Mouse (Mus musculus) midbrain, embryonic 11.5 days (tissue): ENCODE measurements around the gene Gjb1. TPM values are rescaled to one million over a fixed set of nuclear protein-coding genes. Genes with fewer than 3 reads are reported as not detected.

Experiments used
- ATAC-seq: fragments of 200-750 bp; cut with Nextera tagmentation; 2 replicates; pipeline ENCODE4 v1.8.0; 2017; ENCODE audit warnings: moderate TSS enrichment, moderate library complexity; ENCODE audit not compliant: low FRiP score
- DNase-seq: peaks from one replicate; pipeline ENCODE4 v3.0.0; 2015; ENCODE audit warnings: low spot score; ENCODE audit errors: missing footprints
- H3K27ac ChIP-seq: fragments of 300-500 bp; sonication (generic); 2 replicates; pipeline ENCODE4 v1.5.1; 2014; ENCODE audit warnings: low read depth, low read length
- H3K27me3 ChIP-seq: fragments of 300-500 bp; sonication (generic); 2 replicates; pipeline ENCODE4 v1.6.1; 2014; ENCODE audit warnings: mild to moderate bottlenecking, low read length, moderate library complexity, mixed read lengths; ENCODE audit not compliant: control insufficient read depth, insufficient read depth
- H3K36me3 ChIP-seq: fragments of 300-500 bp; sonication (generic); 2 replicates; pipeline ENCODE4 v1.6.1; 2014; ENCODE audit warnings: mild to moderate bottlenecking, low read length, moderate library complexity, mixed read lengths; ENCODE audit not compliant: control insufficient read depth, insufficient read depth
- H3K4me1 ChIP-seq: fragments of 300-500 bp; sonication (generic); 2 replicates; pipeline ENCODE4 v1.6.1; 2014; ENCODE audit warnings: low read length; ENCODE audit not compliant: control insufficient read depth, insufficient read depth
- H3K4me2 ChIP-seq: fragments of 300-500 bp; sonication (generic); 2 replicates; pipeline ENCODE4 v1.6.1; 2014; ENCODE audit warnings: mild to moderate bottlenecking, moderate library complexity
- H3K4me3 ChIP-seq: fragments of 300-500 bp; sonication (generic); 2 replicates; pipeline ENCODE4 v1.5.1; 2014; ENCODE audit warnings: low read depth, low read length
- H3K9ac ChIP-seq: fragments of 300-500 bp; sonication (generic); 2 replicates; pipeline ENCODE4 v1.6.1; 2014; ENCODE audit warnings: low read length
- H3K9me3 ChIP-seq: fragments of 300-500 bp; sonication (generic); 2 replicates; pipeline ENCODE4 v1.6.1; 2016; ENCODE audit warnings: low read length; ENCODE audit not compliant: control insufficient read depth
- WGBS: fragments of 180-500 bp; shearing (Covaris S2); extraction: QIAGEN DNeasy Blood & Tissue Kit; methylation state at CpG from one replicate; pipeline ENCODE4 v1.1.7; 2014; 5-methylcytosine and 5-hydroxymethylcytosine counted together
- polyA plus RNA-seq: library from polyadenylated mRNA; unstranded; fragments of >200 nt; fragmentation: Nextera tagmentation; extraction: Ambion mirVana; gene quantifications from 2 replicates; pipeline ENCODE4 v1.2.1, GENCODE M21; 2014

The Gjb1 gene
- polyA plus RNA-seq, 1 experiment from 2014 or later = not detected

GRCm38 (mm10) chrX:101427774-101428173 lies 51.6 kb downstream of the Gjb1 start:
- Histone ChIP-seq H3K27me3 (no peaks in the 10 kb centered on the region), H3K27ac (no peak overlapping the region), H3K36me3 (0 out of 2 replicates have a peak, but pooled peaks cover 2% of the 10 kb centered on the region), H3K4me1 (no peaks in the 10 kb centered on the region; the same call in 1 of the 2 replicates), H3K9ac (no peak overlapping the region), H3K4me3 (no peak overlapping the region), H3K4me2 (no peak overlapping the region), H3K9me3 (no peaks in the 10 kb centered on the region)
- no peak for DNase-seq
- 4% methylated on average over 1 of the region's 1 CpGs for WGBS
- no peak for ATAC-seq

- Histone ChIP-seq H3K9me3 (no peaks in the 10 kb centered on the region), H3K36me3 (0 out of 2 replicates have a peak, but pooled peaks cover 2% of the 10 kb centered on the region), H3K27me3 (no peaks in the 10 kb centered on the region), H3K4me1 (no peaks in the 10 kb centered on the region; the same call in 1 of the 2 replicates), H3K27ac (peak overlapping the region; percentile 76), H3K9ac (peak overlapping the region; percentile 49), H3K4me2 (peak overlapping the region; percentile 40), H3K4me3 (peak overlapping the region; percentile 56)
- DNase-seq = no peak
- no peak; the same call in 1 of the 2 replicates for ATAC-seq
- 28% methylated on average over 7 of the region's 7 CpGs for WGBS
These were observed 52.6 kb downstream of the Gjb1 start for GRCm38 (mm10) chrX:101428785-101429141.

GRCm38 (mm10) chrX:101429142-101429949 lies 53.2 kb downstream of the Gjb1 start, which contains the start of gene Nono:
Gene Nono, plus strand, starts transcription at chrX:101429318.
- H3K4me1 ChIP-seq = no peaks in the 10 kb centered on the region; the same call in 1 of the 2 replicates
- DNase-seq (peak; percentile 98), ATAC-seq (peak; percentile 96)
- 26% methylated on average over 51 of the region's 51 CpGs for WGBS
- 0 out of 2 replicates have a peak, but pooled peaks cover 2% of the 10 kb centered on the region for H3K36me3 ChIP-seq
- H3K4me3 ChIP-seq = peak within 1 kb of the TSS; percentile 56
- no peaks in the 10 kb centered on the region for H3K27me3 ChIP-seq
- H3K4me2 ChIP-seq = peak within 1 kb of the TSS; percentile 55
- H3K27ac ChIP-seq = peak within 1 kb of the TSS; percentile 96
- H3K9me3 ChIP-seq = no peaks in the 10 kb centered on the region
- peak within 1 kb of the TSS; percentile 94 for H3K9ac ChIP-seq

- H3K4me1 ChIP-seq = no peaks in the 10 kb centered on the region; the same call in 1 of the 2 replicates
- no peaks in the 10 kb centered on the region for H3K9me3 ChIP-seq
- DNase-seq (peak; percentile 95), ATAC-seq (peak; percentile 61; the same call in 1 of the 2 replicates)
- WGBS = 25% methylated on average over 14 of the region's 14 CpGs
- peak overlapping the region; percentile 96 for H3K27ac ChIP-seq
- no peaks in the 10 kb centered on the region for H3K27me3 ChIP-seq
- H3K4me3 ChIP-seq = peak overlapping the region; percentile 56
- H3K36me3 ChIP-seq = 0 out of 2 replicates have a peak, but pooled peaks cover 2% of the 10 kb centered on the region
- peak overlapping the region; percentile 55 for H3K4me2 ChIP-seq
- peak overlapping the region; percentile 94 for H3K9ac ChIP-seq
These were observed 53.8 kb downstream of the Gjb1 start for GRCm38 (mm10) chrX:101429976-101430375.

Other genes starting within 250 kb of the Gjb1 start
- gene Snx12, start 153.8 kb upstream of the Gjb1 start, polyA plus RNA-seq = 61.5 and 66.6 TPM in 2 replicates
- 1.3 and 1.7 TPM in 2 replicates for gene Foxo4, start 121.8 kb upstream of the Gjb1 start, polyA plus RNA-seq
- not detected in 2 replicates for gene Gm614, start 112.4 kb upstream of the Gjb1 start, polyA plus RNA-seq
- gene Il2rg, start 108.1 kb upstream of the Gjb1 start, polyA plus RNA-seq = 4.1 and 4.3 TPM in 2 replicates
- gene Gm20489, start 107.4 kb upstream of the Gjb1 start, polyA plus RNA-seq = not detected in 2 replicates
- gene Med12, start 102.3 kb upstream of the Gjb1 start, polyA plus RNA-seq = 37.9 and 39.5 TPM in 2 replicates
- 21.7 and 24.2 TPM in 2 replicates for gene Nlgn3, start 77.2 kb upstream of the Gjb1 start, polyA plus RNA-seq
- 17.0 and 20.4 TPM in 2 replicates for gene Zmym3, start 44.5 kb downstream of the Gjb1 start, polyA plus RNA-seq
- gene Nono, start 52.9 kb downstream of the Gjb1 start, polyA plus RNA-seq = 700 and 727 TPM in 2 replicates
- gene Itgb1bp2, start 72.7 kb downstream of the Gjb1 start, polyA plus RNA-seq = 1.1 and 1.9 TPM in 2 replicates
- 20.5 and 25.7 TPM in 2 replicates for gene Taf1, start 156.4 kb downstream of the Gjb1 start, polyA plus RNA-seq